Mouse (Mus musculus) monocyte, adult 5-6 weeks (primary cell): Measurements from ENCODE around the gene Lrrc4. TPM values are rescaled to one million over a fixed set of nuclear protein-coding genes. Genes with fewer than 3 reads are reported as not detected.

Experiments
- ATAC-seq: fragments of 153-309, 156-312 bp; replicated peaks from 2 replicates; pipeline ENCODE4 v1.8.0; 2017; ENCODE audit warnings: mild to moderate bottlenecking; ENCODE audit not compliant: low TSS enrichment, insufficient number of reproducible peaks, severe bottlenecking, poor library complexity, low FRiP score
- total RNA-seq: library from RNA; stranded (forward); fragments of 200-1000, 200-491, 200-594 nt; gene quantifications from 3 replicates; pipeline ENCODE4 v1.2.3, GENCODE M21; 2017

Lrrc4 gene
- total RNA-seq, 1 experiment from 2014 or later, result not detected

DNA sequence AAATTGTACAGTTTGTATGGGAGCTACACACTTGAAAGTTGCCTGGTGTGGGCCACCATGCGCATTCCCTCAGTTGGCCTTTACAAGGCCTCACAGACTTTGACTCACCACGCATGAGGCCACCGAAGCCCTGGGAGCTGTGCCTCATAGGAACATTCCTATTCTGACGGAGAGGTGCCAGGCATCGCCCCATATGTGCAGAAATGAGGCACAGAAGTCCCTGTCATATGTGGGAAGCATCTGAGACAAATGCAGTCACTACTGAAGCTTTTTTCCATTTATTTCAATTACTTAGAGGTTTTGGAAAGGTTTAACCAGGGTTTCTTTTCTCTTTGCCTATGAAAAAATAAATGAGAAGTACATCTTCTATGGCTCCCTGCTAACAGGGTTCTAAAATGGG lies 78.3 kb downstream of the Lrrc4 start:
- ATAC-seq, result no peak

DNA sequence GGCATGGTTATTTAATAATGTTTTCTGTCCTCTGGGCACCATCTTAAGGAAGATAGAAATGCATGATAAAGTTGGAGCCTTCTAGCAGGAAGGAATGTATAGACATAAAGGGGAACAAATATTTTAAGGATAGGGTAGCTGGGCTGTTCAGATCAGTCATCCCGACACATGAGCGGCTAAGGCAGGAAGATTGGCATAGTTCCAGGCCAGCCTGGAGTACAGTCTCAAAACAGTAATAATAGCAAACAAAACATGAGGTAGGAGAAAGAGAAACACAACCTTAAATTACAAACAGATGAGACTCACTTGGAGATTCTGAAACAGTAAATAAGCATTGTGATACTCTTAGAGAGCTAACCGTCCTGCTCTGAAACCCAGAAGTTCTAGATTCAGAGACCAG lies 80.4 kb downstream of the Lrrc4 start:
- no peak for ATAC-seq

DNA sequence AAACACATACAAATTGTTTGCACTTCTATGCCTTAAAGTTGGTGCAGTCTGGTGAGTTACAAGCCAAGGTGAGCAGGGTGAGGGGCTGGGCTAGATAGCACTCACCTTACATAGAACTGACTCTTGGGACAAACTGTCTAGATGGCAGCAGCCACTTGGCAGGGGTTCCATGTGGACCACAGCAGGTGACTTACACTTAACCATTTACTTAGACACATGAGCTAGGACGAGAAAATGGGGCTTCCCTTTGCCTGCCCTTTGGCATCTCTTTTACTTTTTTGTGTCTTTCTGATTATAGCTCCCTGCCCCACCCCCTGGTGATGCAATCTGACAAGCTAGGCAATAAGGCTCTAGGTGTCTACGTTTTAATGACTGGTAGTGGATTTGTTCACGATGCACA lies 82.3 kb downstream of the Lrrc4 start:
- no peak for ATAC-seq

DNA sequence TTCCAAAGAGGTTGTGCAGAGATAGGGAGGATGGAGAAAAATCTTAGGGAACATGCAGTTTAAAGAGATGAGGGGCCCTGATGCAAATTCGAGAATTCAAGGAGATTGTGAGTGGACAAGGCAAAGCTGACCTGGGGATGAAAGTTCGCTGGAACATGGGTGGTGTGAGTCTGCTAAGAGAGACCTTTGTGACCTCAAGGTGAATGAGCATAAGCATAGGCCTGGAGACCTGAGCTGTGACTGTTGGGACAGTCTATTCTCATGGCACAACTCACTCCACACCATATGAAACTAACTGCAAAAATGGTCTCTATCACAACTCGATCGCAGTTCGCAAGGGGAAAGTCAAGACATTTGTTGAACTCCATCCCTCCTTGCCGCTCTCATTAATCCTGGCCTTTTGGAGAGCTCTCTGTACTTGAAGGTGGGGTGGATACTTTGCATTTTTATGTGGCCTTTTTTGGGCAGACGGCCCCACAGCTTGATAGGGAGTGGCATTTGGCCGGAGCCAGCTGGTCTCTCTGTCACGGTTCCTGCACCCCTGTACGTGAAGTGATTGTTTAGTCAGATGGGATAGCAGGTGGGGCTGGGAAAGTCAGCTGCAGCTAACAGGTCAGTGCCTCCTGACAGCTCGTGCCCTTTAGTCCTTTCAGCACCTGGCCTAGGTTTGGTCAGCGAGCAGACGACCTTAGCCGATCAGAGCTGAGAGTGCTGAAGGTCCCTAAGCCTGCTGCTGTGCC lies 83.4 kb downstream of the Lrrc4 start:
- no peak for ATAC-seq

DNA sequence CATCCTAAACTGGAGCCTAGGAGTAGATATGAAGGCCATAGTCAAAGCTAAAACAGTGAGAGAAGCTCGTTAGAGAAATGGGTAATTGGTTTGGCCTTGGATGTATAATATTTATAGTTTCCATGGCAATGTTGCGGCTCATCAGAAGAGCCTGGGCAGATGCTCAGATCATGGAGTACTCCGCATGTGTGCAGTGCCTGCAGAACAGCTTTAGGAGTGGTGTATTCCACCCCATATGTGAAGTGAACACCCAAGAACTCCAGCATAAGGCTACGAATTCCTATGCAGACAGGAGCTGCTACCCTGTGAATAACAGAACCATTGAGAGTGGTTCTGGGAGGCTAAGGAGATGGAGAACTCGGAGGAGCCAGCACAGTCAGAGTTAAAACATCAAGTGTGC lies 84.5 kb downstream of the Lrrc4 start:
- ATAC-seq, result no peak

DNA sequence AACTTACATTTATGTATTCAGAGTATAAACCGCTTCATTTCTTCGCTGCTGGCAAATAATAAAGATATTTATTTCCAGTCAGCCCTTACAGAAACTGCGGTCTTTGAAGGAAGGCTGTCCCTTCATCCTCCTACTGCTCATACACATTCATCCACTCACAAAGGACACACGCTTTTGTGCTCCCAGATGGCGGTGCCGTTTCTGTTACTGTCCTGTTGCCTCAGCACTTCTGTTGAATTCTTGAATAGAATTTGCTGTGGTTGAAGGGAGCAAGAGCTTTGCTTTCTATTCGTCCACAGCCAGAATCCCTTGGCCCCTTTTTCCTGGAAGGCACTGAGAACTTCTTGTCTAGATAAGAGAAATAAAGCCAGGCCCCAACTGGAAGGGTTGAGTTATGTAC lies 85.7 kb downstream of the Lrrc4 start:
- ATAC-seq, result no peak

DNA sequence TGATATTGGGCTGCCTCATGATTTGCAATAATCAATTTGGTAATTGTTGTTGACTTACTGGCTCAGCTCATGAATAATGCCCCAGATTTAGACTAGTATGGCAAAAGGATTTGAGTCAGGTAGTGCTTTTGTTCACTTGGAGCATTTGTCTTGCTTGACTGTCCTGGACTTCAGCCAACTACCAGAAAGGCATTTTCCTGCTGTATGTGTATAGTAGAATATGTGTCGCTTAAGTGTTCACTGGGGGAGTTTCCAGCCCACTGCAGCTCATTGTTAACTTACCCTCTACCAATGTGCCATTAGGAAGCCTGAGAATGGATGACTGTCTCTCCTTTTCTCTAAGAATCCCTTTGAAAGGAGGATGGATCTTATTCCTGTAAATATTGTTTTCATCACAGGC lies 88.0 kb downstream of the Lrrc4 start:
- ATAC-seq, result no peak

DNA sequence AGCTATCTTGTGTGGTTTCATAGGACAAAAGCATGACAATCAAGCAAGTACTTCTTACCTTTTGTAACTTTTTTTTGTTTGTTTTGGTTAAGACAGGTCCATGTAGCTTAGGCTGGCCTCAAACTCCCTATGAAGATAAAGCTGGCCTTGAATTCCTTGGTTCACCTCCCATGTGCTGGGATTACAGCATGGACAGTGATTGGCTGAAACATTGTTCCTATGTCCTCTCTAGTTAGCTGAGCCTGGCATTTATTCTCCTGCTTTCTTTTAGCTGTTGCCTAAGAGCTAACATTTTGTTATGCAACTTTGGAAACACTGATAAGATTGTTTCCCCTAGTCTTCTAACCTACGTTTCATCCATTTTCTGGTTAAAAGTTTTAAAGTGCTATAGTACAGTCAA lies 93.9 kb downstream of the Lrrc4 start:
- ATAC-seq, result no peak

DNA sequence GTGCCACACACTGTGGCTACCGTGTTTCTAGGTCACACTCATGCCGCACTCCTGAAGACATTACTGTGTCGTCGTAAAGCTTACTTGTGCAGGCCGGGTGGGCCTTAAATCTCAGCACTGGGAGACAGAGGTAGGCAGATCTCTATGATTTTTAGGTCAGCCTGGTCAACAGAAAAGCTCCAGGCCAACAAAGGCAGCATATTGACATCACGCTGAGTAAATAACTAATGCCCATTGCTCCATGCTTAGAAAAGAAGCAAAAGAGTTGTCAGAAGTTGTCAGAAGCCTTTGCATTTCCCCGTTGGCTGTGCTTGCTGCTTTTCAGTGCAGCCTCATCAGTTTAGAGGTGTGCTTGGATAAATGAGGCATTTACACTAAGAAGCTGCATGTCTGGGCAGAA lies 94.9 kb downstream of the Lrrc4 start:
- no peak for ATAC-seq

DNA sequence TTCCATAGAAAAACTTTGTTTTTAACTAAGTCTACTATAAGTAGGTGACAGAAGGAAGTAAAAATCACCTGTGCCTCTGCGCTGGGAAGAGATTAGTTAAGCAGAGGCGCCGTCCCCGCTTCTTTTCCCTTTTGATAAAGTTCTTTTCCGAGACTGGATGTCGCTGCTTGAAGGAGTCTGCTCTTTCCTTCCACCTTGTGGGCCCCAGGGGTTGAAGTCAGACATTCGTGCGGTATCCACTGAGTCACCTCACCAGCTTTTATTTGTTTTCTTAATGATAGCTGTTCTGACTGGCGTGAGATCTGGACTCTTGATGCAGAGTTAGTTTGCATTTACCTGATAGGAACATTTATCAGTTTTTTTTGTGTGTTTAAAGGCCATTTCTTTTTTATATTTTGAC lies 96.4 kb downstream of the Lrrc4 start:
- ATAC-seq, result no peak

DNA sequence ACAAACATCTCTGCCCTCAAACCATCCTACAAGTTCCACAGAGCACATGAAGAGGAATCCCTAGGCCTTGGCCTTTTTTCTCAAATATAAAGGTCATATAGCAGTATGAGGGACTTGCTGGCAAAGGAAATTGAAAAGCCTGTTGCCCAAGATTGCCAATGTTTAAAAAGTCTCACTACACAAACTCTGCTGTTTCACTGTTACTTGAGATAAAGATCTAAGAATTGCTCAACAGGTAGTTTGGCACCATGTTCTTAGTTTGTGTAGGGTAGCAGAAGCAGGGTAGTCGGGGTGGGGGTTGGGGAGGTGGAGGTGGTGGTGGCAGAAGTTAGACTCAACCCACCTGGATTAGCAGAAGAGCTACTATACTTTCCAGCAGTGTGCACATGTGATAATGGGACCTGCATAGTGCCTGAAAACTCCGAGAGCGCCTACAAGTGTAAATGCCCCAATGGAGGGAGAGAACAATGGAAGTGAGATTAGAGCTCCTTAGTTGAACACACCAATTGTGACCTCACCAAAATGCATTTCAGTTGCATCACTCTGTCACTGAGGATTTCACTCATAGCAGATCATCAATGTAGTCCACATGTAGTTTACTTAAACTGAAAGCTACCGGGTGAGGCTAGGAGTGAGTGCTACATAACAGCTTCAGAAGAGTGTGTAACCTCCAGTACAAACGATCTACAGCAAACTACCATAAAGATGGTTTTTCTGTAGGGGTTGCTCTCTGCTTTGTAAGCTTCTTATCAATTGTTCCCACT lies 97.5 kb downstream of the Lrrc4 start:
- no peak for ATAC-seq

DNA sequence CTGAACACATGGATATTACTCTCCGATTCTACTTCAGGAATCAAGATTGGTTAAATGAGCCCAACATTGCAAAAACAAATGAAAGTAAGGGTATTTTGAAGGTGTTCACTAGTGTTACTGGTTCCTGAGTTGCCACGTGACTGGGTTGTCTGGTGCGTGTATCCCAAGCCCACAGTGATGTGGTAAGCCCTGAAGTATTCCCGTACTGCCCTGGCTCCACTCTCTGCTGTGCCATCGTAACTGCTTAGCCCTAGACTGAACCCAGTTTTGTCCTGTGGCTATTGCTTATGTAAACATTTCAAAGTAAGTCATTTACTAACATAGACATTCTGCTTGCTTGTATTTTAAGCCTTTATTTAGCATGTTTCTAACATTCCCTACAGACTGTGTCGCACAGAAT lies 100.3 kb downstream of the Lrrc4 start:
- no peak for ATAC-seq

DNA sequence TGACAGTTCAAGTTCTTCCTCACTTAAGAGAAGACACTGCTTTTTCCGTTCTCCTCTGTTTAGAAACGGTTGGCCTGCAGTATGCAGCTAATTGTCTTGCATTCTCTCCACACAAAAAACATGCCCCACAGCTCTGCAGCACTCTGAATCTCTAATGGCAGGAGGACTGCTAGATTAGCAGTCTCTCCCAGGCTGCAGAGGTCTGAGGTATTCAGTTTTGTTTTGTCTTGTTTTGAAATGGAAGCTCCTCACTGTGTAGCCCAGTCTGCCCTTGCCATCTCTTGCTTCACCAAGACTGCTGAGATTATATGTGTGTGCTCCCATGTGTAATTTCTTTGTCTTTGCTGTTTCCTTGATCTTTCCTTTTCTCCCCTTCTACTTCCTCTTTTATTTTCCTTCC lies 101.9 kb downstream of the Lrrc4 start:
- no peak for ATAC-seq

DNA sequence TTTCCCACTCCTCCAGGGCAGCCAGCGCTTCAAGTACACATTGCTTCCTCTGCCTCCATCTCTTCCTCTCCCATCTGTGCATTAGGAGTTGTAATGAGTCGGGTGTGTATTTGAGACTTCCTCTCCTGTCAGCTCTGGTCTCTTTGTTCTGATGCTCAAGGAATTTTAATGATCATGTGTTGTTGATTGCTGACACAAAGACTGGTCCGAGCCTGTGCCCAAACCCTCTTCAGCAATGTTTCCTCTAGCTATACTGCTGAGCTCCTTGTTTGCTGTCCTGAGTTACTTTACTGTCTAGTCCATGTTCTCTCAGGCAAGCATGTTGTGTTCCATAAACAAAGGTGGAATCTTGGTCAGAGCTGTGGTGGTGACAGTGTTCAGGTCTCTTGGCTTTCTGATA lies 102.3 kb downstream of the Lrrc4 start:
- ATAC-seq, result no peak

DNA sequence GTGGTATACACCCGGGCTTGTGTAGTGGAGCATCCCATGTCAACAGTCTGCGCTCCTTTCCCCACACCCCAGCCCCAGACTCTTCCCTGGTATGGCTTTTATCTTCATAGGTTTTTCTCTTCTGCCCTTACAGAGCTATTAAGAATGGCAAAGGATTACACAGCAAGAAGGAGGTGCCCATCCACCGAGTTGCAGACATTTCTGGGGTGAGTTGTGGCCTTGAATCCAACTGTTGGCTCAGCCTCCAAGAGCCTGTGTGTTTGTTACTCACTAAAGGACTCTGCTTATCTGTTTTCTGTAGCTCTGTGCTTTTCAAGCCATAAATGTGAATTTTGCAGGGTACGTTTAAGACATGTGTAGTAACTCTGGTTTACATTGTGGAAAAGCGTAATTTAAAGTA lies 106.8 kb downstream of the Lrrc4 start:
- no peak for ATAC-seq

DNA sequence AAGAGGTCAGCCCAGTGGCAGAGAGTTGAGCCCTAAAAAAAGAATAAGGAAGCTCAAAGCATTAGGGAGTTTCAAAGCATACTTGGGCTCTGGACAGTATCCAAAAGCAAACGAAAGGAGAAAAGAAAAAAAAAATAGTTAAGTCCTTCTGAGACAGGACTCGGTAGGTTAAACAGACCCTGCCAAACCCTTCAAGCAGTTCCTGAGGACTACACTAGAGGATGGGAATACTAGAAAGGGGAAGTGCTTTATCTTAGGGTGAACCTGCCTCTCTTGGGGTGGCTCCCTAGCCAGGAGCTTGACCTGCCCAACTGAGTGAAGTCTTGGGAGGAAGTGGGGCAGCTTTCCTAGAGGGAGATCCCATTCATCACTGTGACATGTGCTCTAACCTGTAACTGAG lies 108.5 kb downstream of the Lrrc4 start:
- no peak for ATAC-seq

DNA sequence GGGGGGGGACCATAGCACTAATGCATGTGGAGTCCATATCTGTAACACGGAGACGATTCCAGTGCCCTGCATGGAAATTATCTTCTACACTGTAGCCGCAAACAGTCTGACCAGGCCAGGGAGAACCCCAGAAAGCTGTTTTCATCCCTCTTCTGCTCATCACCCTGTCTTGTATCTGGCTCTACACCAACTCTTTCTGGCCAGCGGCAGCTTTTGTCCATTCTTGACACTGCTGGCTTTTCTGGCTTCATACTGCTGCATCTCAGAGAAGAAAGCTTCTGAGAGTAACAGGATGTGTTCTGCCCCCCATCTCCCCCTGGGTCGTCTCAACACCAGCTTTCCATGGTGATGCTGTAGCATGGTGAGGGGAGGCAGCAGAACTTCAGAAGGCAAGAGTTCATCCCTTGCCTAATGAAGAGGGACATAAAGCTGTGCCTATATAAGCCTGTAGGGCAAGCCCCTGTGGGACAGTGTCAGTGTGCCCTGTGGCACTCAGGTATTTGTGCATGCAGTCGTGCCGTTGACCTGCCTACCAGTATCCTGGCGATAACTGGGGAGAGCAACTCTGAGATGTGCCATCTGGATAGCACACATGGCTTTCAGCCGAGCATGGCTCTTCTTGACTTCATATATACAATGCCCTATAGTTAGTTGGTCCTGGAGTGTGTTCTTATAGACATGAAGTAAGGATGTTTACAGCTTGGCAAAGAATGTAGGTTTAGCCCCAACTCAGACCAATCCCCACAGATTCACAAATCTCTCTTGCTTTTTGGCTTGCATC lies 111.0 kb downstream of the Lrrc4 start:
- no peak for ATAC-seq

DNA sequence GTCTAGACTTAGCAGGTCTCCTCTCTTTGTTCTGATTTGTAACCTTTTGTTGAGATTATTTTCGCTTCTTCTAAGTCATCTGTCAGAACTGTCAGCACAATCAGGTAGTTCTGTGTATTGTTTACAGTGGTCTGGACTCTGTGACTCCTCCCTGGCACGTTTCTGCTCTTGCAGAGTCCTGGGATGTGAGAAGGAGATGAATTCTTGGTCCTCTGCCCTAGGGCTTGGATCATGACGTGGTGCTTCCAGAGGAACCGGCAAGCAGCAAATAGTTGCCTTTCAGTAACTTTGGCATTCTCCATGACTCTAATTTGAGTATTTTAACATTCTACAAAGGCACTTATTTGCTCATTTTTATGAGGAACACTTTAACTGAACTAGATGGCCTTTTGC lies 113.7 kb downstream of the Lrrc4 start:
- no peak for ATAC-seq

DNA sequence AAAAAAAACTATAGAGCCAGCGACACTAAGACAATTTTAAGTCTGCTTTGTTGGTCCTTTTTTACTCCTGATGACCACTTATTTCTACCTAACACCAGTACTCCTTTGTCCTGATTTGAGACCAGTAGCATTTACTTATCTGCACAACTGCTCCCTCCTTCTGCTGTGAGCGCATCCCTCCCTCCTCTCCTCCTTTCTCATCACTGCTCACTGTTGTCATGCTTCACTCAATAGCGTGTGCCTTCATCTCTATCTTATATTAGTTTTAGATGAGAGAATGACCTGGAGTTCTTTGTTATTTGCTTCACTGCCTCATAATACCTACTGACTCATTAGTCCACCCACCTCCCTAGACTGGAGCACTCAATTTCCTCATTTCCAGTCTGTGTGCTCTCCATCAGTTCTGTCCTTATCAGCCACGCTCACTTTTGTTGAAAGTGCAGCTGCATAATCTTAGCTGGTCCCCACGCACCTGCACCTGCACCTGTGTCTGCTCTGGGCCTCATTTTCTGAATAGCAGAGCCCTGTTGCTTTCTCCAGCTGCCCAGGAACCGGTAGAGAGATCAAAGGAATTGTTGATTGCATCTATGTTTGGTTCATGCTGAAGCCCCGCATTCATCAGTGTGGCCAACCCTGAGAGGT lies 114.2 kb downstream of the Lrrc4 start:
- no peak for ATAC-seq
